Mouse (Mus musculus) limb, embryonic 13.5 days (tissue): ENCODE results near the gene Mill2. TPM values are rescaled to one million over a fixed set of nuclear protein-coding genes. Genes with fewer than 3 reads are reported as not detected.
"Not testable (repeated sequence)": the region's sequence is repeated elsewhere in the genome, so short reads cannot be mapped to it uniquely, and the experiment has no call there.

Experiments used
- ATAC-seq: fragments of 200-750 bp; cut with Nextera tagmentation; 2 replicates; pipeline ENCODE4 v1.8.0; 2017; ENCODE audit warnings: low read depth, moderate number of reproducible peaks, moderate TSS enrichment; ENCODE audit not compliant: low FRiP score
- H3K27ac ChIP-seq: fragments of 300-500 bp; sonication (generic); 2 replicates; pipeline ENCODE4 v1.5.1; 2015; ENCODE audit warnings: inconsistent platforms, mild to moderate bottlenecking, moderate library complexity
- H3K27me3 ChIP-seq: fragments of 300-500 bp; sonication (generic); 2 replicates; pipeline ENCODE4 v1.6.1; 2015; ENCODE audit warnings: mild to moderate bottlenecking, inconsistent platforms
- H3K36me3 ChIP-seq: fragments of 300-500 bp; sonication (generic); 2 replicates; pipeline ENCODE4 v1.6.1; 2015; ENCODE audit warnings: inconsistent platforms, mild to moderate bottlenecking, moderate library complexity
- H3K4me1 ChIP-seq: fragments of 300-500 bp; sonication (generic); 2 replicates; pipeline ENCODE4 v1.6.1; 2015; ENCODE audit warnings: inconsistent platforms
- H3K4me2 ChIP-seq: fragments of 300-500 bp; sonication (generic); replicated peaks from 2 replicates; pipeline ENCODE4 v1.6.1; 2015; ENCODE audit warnings: inconsistent platforms, mild to moderate bottlenecking, moderate library complexity
- H3K4me3 ChIP-seq: fragments of 300-500 bp; sonication (generic); 2 replicates; pipeline ENCODE4 v1.5.1; 2015; ENCODE audit warnings: moderate library complexity, mild to moderate bottlenecking, inconsistent platforms
- H3K9ac ChIP-seq: fragments of 300-500 bp; sonication (generic); 2 replicates; pipeline ENCODE4 v1.6.1; 2015; ENCODE audit warnings: mild to moderate bottlenecking, inconsistent platforms
- H3K9me3 ChIP-seq: fragments of 300-500 bp; sonication (generic); 2 replicates; pipeline ENCODE4 v1.6.1; 2016; ENCODE audit warnings: inconsistent platforms
- WGBS: fragments of 180-500 bp; shearing (Covaris S2); methylation state at CpG from one replicate; pipeline ENCODE4 v1.1.7; 2015; 5-methylcytosine and 5-hydroxymethylcytosine counted together
- polyA plus RNA-seq: library from polyadenylated mRNA; unstranded; fragments of >200 nt; fragmentation: Nextera tagmentation; extraction: Ambion mirVana; gene quantifications from 2 replicates; pipeline ENCODE4 v1.2.1, GENCODE M21; 2015

The Mill2 gene
- polyA plus RNA-seq, 1 experiment from 2014 or later: 0.23 TPM

DNA sequence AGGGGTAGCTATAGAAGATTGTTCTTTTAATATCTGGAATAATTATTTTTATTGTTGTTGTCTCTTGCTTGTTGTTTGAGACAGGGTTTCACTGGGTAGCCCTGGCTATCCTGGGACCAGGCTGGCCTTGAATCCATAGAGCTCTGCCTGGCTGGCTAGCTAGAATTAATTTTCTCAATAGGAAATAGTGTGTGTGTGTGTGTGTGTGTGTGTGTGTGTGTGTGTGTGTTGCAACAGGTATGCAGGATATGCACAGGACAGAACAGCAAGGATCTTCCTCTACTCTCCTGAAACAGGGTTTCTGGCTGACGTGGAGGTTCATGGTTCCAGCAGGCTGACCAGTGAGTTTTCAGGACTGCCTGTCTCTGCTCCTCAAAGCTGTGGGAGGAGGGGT lies 1.4 kb downstream of the Mill2 start:
- no peak for ATAC-seq
- Histone ChIP-seq H3K36me3 (no peaks in the 10 kb centered on the region), H3K9me3 (0 out of 2 replicates have a peak, but pooled peaks cover 3% of the 10 kb centered on the region), H3K9ac (0 out of 2 replicates have a peak overlapping the region, but pooled peaks have one; percentile 43), H3K4me2 (peak overlapping the region; percentile 62), H3K4me1 (peaks cover 6% of the 10 kb centered on the region; the same call in 1 of the 2 replicates), H3K27me3 (no peaks in the 10 kb centered on the region), H3K4me3 (peak overlapping the region; percentile 38; the same call in 1 of the 2 replicates), H3K27ac (no peak overlapping the region)
- WGBS: 71% methylated on average over 1 of the region's 1 CpGs

DNA sequence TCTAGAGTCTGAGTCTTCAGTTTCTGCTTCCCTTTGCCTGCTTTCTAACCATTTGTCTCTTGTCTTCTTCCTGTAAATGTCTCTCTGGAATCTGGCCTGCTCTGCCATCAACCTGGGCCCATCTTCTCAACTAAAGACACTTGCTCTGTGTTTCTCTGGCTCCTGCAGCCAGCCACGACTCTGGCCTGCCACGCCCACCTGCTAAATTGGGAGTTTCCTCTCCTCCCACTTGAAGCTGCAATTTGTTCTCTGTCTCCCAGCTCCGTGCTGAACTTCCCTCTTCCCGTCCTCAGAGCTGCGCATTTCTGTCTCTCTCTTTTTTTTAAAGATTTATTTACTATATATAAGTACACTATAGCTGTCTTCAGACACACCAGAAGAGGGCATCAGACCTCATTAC lies 5.0 kb downstream of the Mill2 start:
- Histone ChIP-seq H3K27ac (no peak overlapping the region), H3K36me3 (no peaks in the 10 kb centered on the region), H3K9ac (no peak overlapping the region), H3K9me3 (no peaks in the 10 kb centered on the region), H3K27me3 (no peaks in the 10 kb centered on the region), H3K4me3 (no peak overlapping the region), H3K4me2 (no peak overlapping the region), H3K4me1 (peaks cover 6% of the 10 kb centered on the region; the same call in 1 of the 2 replicates)
- ATAC-seq: no peak
- WGBS: 28% methylated on average over 5 of the region's 5 CpGs

- Histone ChIP-seq H3K27me3 (no peaks in the 10 kb centered on the region), H3K36me3 (no peaks in the 10 kb centered on the region), H3K9me3 (no peaks in the 10 kb centered on the region), H3K27ac (no peak overlapping the region), H3K4me3 (no peak overlapping the region), H3K4me2 (no peak overlapping the region), H3K9ac (no peak overlapping the region), H3K4me1 (no peaks in the 10 kb centered on the region)
- WGBS: 78% methylated on average over 1 of the region's 1 CpGs
- ATAC-seq: no peak
Observed at GRCm38 (mm10) chr7:18848395-18848794, 8.6 kb downstream of the Mill2 start.

DNA sequence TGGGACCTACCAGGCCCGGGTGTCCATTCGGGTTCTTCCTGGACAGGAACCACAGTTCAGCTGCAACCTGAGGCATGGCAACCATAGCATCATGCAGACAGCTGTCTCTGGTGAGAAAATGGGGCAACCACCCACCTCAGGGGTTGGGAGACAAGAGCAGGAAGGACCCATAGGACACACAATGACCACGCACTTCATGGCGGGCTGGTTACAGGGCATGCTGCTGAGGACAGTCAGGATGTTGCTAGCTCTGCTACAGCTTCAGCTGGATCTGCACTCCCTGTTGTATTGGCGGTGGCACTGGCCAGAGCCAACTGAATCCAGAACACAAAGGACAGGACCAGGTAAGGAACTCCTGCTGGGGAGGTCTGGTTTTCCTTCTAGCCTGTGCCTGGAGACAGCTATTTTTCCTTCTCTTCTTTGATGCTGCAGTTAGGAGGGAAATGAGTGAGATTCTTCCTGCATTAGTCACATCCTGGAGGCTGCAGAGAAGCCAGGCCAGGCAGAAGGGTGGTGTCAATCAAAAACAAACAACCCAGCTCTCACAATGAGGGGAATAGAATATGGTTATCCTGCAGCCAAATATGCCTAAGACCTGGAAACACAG lies 18.6 kb downstream of the Mill2 start:
- H3K36me3 ChIP-seq: no peaks in the 10 kb centered on the region
- no peak overlapping the region for H3K4me3 ChIP-seq
- no peaks in the 10 kb centered on the region for H3K27me3 ChIP-seq
- H3K4me1 ChIP-seq: no peaks in the 10 kb centered on the region
- no peak overlapping the region for H3K27ac ChIP-seq
- WGBS: 72% methylated on average over 5 of the region's 5 CpGs
- no peaks in the 10 kb centered on the region for H3K9me3 ChIP-seq
- ATAC-seq: no peak
- H3K9ac ChIP-seq: no peak overlapping the region
- H3K4me2 ChIP-seq: no peak overlapping the region

- H3K9me3 ChIP-seq: no peaks in the 10 kb centered on the region
- ATAC-seq: no peak
- H3K36me3 ChIP-seq: no peaks in the 10 kb centered on the region
- no peaks in the 10 kb centered on the region for H3K4me1 ChIP-seq
- H3K4me2 ChIP-seq: no peak overlapping the region
- H3K4me3 ChIP-seq: no peak overlapping the region
- H3K9ac ChIP-seq: no peak overlapping the region
- H3K27ac ChIP-seq: no peak overlapping the region
- no peaks in the 10 kb centered on the region for H3K27me3 ChIP-seq
- 82% methylated on average over 6 of the region's 6 CpGs for WGBS
Observed at GRCm38 (mm10) chr7:18862801-18863200, 23.0 kb downstream of the Mill2 start.

- Histone ChIP-seq H3K4me1 (peaks cover 5% of the 10 kb centered on the region; the same call in 1 of the 2 replicates), H3K27me3 (no peaks in the 10 kb centered on the region), H3K9me3 (no peaks in the 10 kb centered on the region), H3K4me3 (no peak overlapping the region), H3K36me3 (no peaks in the 10 kb centered on the region), H3K4me2 (no peak overlapping the region), H3K9ac (no peak overlapping the region), H3K27ac (no peak overlapping the region)
- WGBS: 82% methylated on average over 2 of the region's 2 CpGs
- no peak for ATAC-seq
Observed at GRCm38 (mm10) chr7:18868491-18868890, 28.7 kb downstream of the Mill2 start.

DNA sequence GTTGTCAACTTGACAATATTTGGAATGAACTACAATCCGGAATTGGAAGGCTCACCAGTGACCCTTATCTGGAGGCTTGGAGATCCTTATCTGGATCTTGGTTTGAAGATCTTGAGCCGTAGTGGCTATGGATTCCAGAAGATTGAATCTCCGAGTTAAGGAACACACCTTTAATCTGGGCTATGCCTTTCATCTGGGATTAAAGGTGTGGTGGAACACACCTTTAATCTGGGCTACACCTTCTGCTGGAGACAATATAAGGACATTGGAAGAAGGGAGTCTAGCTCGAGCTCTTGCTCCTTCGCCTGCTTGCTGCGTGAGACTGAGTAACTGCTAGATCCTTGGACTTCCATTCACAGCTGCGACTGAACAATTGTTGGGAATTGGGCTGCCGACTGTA lies 31.3 kb downstream of the Mill2 start, which contains the start of gene Pglyrp1:
Gene Pglyrp1 (plus strand): TSS at position 301 of the 400 bp plus-strand sequence.
- not testable (repeated sequence) for H3K36me3 ChIP-seq, ATAC-seq, H3K4me3 ChIP-seq, H3K9me3 ChIP-seq, H3K4me1 ChIP-seq, H3K27ac ChIP-seq, H3K9ac ChIP-seq, H3K27me3 ChIP-seq, H3K4me2 ChIP-seq
- WGBS: 86% methylated on average over 1 of the region's 8 CpGs

DNA sequence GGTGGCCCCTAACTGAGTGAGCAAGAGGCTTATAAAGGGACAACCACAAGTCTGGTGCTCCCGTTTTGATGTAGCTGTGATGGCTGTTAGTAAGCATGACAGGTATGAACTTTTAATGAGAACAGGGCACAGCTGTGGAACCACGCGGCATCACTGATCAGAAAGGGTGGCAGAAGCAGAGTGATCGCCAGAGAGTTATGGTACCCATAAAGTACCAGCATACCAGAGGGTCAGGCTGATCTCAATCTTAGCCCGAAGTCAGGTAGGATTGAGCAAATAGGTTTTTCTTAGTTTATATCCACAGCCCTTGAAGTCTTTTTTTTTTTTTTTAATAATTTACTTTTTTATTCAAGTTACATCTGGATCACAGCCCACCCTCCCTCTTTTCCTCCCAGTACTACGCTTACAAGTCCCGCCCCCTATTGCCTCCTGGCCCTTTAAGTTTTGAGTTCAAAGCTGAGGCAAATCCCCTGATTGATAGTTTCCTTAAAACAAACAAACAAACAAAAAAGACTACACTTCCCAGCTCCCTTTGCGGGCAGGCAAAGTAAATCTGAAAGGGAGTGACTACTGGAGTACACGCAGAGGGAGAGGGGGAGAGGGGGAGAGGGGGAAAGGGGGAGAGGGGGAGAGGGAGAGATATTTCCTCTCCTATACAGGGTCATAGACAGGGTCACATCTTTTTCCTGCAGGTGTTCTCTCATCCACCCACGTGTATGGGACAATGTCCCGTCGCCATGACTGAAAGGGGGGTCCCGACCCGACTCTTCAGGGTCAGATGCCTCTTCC lies 32.4 kb downstream of the Mill2 start:
- 0 out of 2 replicates have a peak overlapping the region, but pooled peaks have one; percentile 43 for H3K9ac ChIP-seq
- no peaks in the 10 kb centered on the region for H3K9me3 ChIP-seq
- H3K27me3 ChIP-seq: no peaks in the 10 kb centered on the region
- peak; percentile 54; the same call in 1 of the 2 replicates for ATAC-seq
- 16% methylated on average over 14 of the region's 14 CpGs for WGBS
- H3K36me3 ChIP-seq: no peaks in the 10 kb centered on the region
- peak overlapping the region; percentile 39 for H3K4me3 ChIP-seq
- H3K4me2 ChIP-seq: peak overlapping the region; percentile 72
- H3K4me1 ChIP-seq: peaks cover 5% of the 10 kb centered on the region; the same call in 1 of the 2 replicates
- H3K27ac ChIP-seq: no peak overlapping the region

DNA sequence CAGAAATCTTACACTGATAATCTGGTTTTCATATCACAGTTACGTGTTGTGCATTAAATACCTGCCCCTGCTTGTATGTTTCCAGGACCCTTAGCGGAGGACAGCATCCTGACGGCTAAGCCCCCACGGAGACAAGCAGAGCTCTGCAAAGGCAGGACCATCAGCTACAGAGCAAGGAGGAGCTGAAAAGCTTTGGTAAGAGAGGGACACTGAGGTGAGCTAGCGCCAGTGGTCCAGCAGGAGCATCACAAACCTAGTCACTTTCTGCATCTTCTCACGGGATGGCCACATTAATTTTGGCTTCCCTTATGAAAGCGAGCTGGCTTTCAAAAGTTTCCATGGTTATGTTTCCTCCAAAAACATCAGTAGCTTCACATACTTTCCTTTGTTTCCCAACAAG lies 33.0 kb downstream of the Mill2 start:
- no peaks in the 10 kb centered on the region for H3K36me3 ChIP-seq
- H3K27ac ChIP-seq: no peak overlapping the region
- H3K9me3 ChIP-seq: no peaks in the 10 kb centered on the region
- peak overlapping the region; percentile 72 for H3K4me2 ChIP-seq
- H3K9ac ChIP-seq: 0 out of 2 replicates have a peak overlapping the region, but pooled peaks have one; percentile 43
- H3K4me3 ChIP-seq: peak overlapping the region; percentile 39
- WGBS: 6% methylated on average over 7 of the region's 7 CpGs
- ATAC-seq: peak; percentile 51; the same call in 1 of the 2 replicates
- H3K27me3 ChIP-seq: no peaks in the 10 kb centered on the region
- peaks cover 5% of the 10 kb centered on the region; the same call in 1 of the 2 replicates for H3K4me1 ChIP-seq

DNA sequence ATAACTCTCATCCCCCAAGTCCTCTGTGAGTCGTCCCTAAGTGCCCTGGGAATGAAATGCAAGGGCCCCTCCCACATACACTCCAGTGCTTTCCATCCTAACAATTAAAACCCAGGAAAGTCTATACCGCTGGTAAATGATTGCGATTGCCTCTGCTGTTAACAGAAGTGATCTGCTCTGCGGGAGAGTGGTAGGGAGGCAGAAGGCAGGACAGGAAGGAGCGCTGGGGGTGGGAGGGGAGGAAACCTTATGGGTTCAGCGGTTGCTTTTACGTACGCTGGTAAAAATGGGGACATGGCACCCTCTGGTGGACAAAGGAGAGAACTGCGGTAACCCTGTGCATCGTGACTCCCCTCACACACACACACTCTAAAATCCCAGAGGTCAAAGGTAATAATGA lies 33.5 kb downstream of the Mill2 start:
- WGBS: 0% methylated on average over 10 of the region's 10 CpGs

GRCm38 (mm10) chr7:18875372-18875771 lies 35.6 kb downstream of the Mill2 start:
- H3K9ac ChIP-seq: no peak overlapping the region
- whole genome bisulfite sequencing: 86% methylated on average over 5 of the region's 5 CpGs
- no peaks in the 10 kb centered on the region for H3K27me3 ChIP-seq

More for the DNA sequence above, 33.5 kb downstream of the Mill2 start:
- no peaks in the 10 kb centered on the region for H3K27me3 ChIP-seq
- ATAC-seq: peak; percentile 80; the same call in 1 of the 2 replicates
- H3K9ac ChIP-seq: 0 out of 2 replicates have a peak overlapping the region, but pooled peaks have one; percentile 43
- no peaks in the 10 kb centered on the region for H3K36me3 ChIP-seq
- peak overlapping the region; percentile 72 for H3K4me2 ChIP-seq
- peak overlapping the region; percentile 39 for H3K4me3 ChIP-seq
- no peaks in the 10 kb centered on the region for H3K9me3 ChIP-seq
- H3K4me1 ChIP-seq: peaks cover 5% of the 10 kb centered on the region; the same call in 1 of the 2 replicates
- H3K27ac ChIP-seq: no peak overlapping the region

DNA sequence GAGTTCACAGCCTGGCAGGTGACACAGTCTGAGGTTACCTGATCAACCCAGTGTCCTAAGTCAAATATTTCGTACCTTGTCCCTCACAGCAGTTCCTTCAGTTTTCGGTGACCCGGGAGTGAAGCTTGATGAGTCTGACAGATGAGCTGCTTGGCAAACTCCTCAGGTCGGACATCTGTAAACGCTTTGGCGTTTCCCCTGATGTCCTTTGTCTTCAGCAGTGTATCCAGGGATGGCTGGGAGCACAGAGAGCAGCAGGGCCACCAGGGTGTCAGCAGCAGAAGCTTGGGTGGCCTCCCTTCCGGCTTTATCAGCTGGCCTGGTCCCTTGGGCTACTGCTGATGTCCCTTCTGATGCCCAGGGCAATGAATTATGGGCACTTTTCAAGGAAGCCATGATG lies 38.9 kb downstream of the Mill2 start:
- no peak overlapping the region for H3K9ac ChIP-seq
- H3K27me3 ChIP-seq: no peaks in the 10 kb centered on the region
- no peak overlapping the region for H3K4me2 ChIP-seq
- WGBS: 70% methylated on average over 7 of the region's 7 CpGs
- H3K4me1 ChIP-seq: no peaks in the 10 kb centered on the region
- no peak overlapping the region for H3K27ac ChIP-seq
- H3K9me3 ChIP-seq: no peaks in the 10 kb centered on the region
- H3K36me3 ChIP-seq: no peaks in the 10 kb centered on the region
- ATAC-seq: no peak
- H3K4me3 ChIP-seq: no peak overlapping the region

More at GRCm38 (mm10) chr7:18875372-18875771, 35.6 kb downstream of the Mill2 start:
- Histone ChIP-seq H3K36me3 (no peaks in the 10 kb centered on the region), H3K4me2 (no peak overlapping the region), H3K9me3 (no peaks in the 10 kb centered on the region), H3K4me1 (peaks cover 5% of the 10 kb centered on the region; the same call in 1 of the 2 replicates), H3K4me3 (no peak overlapping the region), H3K27ac (no peak overlapping the region)
- no peak for ATAC-seq
